Mouse (Mus musculus): ENCODE measurements around the gene Col26a1.
A peak's percentile ranks its signal among the peaks of the same experiment; 100 is the strongest.

Gene Col26a1

DNA sequence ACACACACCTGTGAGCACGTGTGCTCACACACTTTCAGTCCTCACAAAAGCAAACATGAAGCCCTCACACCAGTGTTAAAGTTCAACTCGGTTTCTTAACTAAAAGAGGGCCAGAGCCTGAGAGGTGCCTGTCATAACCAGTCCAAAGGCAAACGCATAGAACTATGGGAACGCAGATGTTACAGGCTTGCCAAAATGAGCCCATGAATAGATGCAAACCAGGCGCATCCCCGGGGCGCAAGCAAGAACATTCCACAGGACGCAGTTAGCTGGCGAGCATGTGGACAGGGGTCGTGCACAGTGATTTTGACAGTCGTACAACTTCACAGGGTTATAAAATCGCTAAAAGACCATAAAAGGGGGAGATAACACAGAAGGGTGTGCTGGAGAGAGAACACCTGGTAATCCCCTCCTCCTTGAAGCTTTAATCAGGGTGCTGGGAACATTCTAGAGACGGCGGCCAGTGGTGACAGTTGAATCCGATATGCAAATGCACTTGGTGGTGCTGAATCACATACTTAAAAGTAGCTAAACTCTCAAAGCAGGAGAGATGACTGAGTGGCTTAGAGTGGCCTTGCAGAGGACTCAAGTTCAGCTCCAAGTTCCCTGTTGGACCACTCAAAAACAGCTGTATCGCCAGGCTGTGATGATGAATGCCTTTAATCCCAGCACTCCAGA, 76.5 kb downstream of the Col26a1 start:
- no peak for DNase-seq (ENCODE audit: low spot score in 2 of 2)

DNA sequence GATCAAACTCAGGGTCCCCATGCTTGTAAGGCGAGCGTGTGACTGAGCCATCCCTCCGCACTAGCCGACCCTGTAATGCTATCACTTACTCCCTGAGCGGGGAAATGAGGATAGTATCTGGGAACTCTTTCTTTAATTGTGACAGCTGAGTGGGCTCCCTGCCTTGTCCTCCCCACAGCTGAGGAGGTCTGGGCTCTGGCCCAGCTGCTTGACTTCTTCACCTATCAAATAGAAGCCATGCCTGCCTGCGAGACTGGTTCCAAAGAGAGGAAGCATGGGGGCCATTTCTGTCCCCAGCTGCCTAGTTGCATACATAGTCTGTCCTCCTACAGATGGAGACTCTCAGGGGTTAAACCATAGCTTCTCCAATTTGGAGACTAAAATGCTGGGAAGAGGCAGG, 78.0 kb downstream of the Col26a1 start:
- DNase-seq (ENCODE audit: low spot score in 2 of 2): no peak

DNA sequence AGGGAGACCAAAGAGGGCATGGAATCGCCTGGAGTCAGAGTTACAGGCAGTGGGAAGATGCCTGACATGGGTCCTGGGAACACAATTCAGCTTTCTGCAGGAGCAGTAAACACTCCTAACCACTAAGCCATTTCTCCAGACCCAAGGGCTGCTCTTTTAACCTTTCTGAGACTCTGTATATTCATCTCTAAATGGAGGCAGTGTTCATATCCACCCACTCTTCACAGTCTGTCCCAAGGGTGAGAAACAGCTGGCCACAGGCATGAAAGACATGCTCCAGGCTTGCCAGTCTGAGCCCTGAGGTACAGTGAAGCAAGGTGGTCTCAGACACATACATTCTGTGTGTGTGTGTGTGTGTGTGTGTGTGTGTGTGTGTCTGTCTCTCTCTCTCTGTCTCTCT, 78.8 kb downstream of the Col26a1 start:
- no peak for DNase-seq (ENCODE audit: low spot score in 2 of 2)

DNA sequence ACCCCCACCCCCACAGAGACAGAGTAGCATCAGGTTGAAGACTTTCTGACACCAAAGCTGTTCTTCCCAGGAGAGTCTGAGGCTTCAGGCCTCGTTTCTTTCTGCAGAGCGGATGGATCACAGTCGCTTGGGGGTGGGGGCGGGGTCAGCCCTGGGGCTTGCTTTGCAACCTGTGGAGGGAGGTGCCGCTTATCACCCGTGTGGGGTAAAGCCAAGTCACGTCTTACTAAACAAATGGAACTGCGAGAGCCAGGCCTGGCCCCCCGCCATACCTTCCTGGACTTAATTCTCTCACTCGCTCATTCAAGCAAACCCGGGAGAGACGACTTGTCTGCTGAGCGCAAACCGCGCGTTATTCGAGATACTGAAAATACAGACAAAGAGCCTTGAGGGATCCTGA, 80.3 kb downstream of the Col26a1 start:
- DNase-seq (ENCODE audit: low spot score in 2 of 2): no peak

DNA sequence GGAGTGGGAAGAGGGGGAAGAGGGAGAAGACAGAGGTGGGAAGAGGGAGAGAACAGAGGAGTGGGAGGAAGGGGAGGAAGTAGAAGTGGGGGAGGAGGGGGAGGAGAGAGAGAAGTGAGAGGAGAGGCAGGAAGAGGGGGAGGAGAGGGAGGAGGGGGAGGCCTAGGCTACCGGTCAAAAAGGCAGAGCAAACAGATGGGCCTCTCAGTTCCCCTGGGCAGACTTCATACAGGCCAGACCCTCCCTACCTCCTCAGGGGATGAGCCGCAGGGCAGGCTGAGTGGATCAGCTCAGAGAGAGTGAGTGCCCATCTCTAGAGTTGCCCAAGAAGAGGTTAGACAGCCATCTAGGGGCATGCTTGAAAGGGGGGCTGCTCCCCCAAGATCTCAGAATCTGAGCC, 86.1 kb downstream of the Col26a1 start:
- DNase-seq (ENCODE audit: low spot score in 2 of 2): no peak

DNA sequence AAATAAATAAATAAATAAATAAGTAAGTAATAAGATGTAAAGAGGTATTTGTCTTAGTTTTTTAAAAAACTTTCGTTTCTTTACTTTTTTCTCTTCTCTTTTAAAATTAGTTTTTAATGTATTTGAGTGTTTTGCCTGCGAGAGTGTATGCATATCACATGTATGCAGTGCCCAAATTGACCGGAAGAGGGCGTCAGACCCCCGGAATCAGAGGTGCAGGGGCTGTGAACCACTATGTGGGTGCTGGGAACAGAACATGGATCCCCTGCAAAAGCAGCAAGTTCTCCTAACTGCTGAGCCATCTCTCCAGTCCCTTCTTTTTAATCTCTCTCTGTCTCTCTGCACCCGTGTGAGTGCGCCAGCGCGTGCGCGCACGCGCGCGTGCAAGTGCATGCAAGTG, 89.2 kb downstream of the Col26a1 start:
- DNase-seq (ENCODE audit: low spot score in 2 of 2): no peak

DNA sequence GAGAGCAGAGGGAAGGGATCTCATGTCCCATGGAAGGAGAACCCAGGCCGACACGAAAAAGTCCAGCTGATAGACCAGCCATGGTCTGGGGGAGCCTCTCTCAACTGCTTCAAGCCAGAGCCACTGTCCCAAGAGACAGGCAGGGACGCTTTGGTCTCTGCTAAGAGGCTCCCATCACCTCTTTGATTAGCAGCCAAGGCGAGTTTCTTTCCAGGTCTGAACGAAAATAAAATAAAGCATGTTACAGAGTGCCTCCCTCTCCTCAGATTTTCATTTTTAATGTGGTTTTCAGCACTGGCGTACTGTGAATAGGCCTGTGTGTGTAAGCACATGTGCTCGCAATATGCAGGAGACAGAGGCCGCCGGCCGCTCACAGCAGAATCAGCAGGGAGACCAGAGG, 90.5 kb downstream of the Col26a1 start:
- DNase-seq (ENCODE audit: low spot score in 2 of 2): no peak

DNA sequence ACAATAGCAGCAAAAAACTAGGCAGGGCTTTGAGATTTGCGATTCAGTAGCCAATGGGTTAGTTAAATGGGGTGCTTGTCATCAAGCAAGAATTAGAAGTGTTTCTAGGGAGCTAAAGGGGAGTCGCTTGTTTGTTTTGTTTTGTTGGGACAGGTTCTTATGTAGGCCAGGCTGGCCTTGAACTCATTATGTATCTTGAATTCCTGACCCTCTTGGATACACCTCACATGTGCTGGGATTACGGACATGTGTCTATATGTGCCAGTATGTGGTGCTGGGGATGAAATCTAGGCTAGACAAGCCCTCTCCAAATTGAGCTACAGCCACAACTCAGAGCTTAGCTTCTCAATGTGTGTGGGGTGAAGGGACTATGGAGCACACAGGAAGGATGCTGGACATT, 91.8 kb downstream of the Col26a1 start:
- no peak for DNase-seq (ENCODE audit: low spot score in 2 of 2)

DNA sequence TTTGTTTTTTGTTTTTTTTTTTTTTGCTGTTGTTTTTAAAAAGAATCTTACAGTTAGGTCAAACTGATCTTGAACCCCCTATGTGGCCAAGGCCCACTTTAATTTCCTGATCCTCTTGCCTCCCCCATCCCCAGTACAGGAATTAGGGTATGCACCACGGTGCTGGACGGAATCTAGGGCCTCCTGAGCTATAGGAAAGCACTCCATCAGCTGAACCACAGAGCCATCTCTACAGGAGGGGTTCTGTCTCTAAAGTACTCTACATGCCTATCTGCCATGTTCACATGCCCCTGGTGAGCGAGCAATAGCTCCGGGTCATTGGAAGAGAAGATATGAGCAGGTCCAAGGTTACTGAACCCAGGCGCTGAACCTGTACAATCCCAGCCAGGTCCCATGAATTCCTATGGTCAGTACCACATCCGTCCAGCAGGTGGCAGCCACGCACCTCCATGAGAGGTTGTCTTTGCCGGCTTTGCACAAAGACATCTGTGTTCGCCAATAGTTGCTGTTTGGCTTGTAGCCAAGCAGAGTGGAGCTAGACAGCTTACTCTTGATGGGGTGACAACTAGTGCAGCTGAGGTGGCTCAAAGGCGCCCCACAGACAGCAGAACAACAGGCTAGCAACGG, 92.3 kb downstream of the Col26a1 start:
- DNase-seq (ENCODE audit: low spot score in 2 of 2): peak; percentile 82 to 93

DNA sequence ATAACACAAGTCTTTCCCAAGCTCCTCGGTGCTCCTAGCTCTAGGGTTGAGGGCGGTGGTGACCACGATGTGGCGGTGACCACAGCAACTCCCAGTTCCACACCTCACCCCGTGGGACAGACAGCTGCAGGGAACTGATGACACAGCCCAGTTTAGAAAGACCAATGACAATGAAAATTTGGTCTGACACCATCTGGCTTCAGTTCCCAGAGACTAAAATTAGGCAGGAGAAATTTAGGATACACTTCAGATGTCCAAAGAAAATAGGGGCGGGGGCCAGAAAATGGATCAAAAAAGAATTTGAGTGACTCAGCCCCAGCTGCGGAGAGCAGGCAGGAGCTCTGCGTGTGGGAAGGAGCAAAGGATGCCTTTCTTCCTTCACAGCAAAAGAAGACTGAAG, 98.5 kb downstream of the Col26a1 start:
- DNase-seq (ENCODE audit: low spot score in 2 of 2): peak in 1 of 2 experiments; percentile 15

DNA sequence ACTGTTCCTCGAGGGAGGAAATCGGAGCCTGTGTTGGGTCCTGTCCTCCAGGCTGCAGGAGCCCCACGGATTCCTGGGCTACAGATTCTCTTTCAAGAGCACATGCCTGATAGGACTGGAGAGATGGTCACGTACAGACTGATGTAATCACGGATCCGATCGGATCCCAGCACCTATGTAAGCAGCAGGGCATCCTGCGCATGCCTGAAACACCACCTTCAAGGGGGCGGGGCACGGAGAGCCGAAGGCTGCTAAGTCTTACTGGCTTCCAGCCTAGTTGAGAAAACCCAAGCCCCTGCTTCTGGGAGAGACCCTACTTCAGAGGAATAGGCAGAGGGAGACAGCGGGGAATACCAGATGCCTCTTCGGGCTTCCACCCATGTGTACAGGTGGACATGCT, 100.4 kb downstream of the Col26a1 start:
- DNase-seq (ENCODE audit: low spot score in 2 of 2): no peak

DNA sequence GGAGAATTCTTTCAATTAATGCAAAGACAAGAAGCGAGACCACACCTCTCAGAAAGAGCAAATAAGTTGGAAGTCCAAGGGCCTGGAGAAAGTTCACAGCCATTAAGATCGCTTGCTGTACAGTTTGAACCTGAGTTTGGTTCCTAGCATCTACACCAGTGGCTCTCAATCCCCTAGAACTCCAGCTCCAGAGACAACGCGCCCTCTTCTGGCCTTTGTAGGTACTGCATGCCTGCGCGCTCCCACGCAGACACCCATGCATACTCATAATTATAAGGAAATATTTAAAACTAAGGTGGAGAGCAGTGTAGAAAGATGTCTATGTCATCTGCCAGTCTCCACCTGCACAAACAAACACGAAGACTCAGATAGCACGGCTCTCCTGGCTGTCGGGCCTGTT, 102.5 kb downstream of the Col26a1 start:
- DNase-seq (ENCODE audit: low spot score in 2 of 2): peak in 1 of 2 experiments; percentile 17

DNA sequence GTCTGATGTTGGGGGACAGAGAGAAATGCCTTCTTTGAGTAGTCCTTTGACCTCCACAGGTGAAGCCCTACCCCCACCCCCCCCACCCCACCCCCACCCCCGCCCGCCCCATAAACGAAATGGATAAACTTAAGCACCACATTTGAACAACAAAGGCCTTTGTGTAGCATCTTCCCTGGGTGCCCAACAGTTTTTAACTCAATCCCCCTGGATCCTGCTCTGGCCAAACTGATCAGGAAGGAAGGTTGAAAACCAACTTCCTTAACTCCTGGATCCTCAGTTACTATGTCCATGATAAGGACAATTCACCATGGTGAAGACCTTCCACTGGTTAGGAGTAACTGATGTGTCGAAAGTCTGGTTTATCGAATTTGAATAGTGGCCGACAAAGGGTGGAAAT, 103.1 kb downstream of the Col26a1 start:
- DNase-seq (ENCODE audit: low spot score in 2 of 2): no peak

DNA sequence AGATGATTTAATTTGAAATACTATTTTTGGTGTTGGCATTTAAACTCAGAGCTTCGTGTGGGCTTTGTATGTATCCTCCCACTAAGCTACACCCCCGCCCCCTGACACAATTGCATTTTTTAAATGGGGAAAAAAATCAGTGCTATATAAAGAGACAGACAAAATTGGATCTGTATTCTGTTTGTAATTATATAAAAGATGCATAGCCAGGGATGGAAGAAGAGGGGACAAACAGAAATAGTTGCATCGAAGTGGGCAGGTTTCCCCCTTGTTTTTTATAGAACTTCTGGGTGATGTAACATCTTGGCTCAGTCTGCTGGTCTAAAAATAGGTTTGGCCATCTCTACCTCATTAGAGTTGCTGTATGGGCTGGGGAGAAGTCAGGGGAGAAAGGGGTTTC, 107.5 kb downstream of the Col26a1 start:
- no peak for DNase-seq (ENCODE audit: low spot score in 2 of 2)

DNA sequence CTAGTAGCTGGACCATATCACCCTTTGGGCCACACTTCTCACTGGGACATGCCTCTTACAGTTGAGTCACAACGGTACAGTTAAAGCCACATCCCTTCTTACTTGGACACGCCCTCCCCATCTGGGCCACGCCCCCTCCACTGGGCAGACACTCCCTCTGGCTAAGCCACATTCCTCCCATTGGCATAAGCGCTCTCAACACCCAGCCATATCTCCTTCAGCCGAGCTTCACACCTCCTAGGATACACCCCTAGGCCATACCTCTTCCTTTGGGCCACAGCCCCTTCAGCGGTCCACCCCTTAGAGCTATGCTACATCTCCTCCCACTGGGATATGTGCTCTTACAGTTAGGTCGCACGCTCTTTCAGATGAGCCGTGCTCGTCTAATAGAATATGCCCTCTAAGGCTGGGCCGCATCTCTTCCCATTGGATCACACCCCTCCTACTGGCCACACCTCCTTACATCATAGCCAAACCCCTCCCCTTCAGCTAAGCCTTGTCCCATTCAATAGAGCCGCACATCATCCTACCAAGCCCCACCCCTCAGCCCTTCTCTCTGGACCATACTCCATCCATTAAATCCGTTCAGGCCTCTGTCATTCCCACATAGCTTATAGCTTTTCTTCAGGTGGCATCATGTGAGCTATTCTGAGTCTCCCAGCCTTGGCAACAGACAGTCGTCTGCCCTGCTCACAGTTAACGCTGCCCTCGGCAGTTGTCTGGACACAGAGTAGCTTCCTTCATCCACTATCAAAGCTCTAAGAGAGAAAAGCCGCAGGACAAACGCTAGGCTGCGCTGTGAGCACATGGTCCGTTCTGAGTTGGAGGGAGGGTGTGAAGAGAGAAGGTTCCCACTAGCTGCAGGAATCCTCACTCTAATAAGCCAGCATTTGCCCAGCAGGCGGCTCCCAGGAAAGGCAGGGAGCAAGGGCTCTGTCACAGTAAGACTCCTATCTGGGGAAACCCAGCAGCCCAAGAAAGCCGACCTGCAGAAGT, 109.7 kb downstream of the Col26a1 start:
- no peak for DNase-seq (ENCODE audit: low spot score in 2 of 2)

DNA sequence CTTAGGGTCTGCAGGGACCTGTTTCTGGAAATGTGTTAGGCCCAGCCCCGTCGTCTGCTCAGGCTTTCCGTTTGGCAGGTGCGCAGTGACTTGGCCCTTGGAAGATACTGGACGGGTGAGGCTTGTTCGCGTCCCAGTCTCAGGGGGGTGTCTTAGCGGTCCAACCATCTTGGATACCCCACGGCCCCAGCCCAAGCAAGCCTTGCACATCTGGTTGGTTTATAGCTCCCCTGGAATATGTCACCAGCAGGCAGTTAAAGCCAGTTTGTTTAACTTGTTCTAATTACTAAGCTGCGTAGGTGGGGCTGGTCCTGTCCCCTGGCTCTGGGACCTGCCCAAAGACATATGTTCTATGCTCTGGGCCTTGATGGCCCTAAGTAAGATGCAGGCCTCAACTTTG, 111.9 kb downstream of the Col26a1 start:
- no peak for DNase-seq (ENCODE audit: low spot score in 2 of 2)

DNA sequence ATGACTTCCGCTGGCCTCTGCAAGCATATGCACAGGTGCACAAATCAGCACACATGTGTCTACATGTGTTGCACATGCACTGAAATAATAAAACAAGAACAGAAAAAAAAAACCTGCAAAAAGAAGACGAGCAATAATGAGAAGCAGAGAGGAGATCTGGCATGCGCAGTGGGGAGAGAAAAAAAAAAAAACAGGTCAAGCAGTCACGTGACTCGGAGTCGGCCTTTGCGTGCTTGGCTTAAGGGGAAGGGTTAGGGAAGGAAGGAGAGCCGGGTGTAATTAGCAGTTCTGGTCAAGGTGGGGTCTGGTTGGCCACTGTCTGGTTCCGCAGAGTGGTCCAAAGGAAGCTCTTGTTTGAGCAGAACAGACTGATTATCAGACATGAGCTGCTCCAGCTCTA, 115.7 kb downstream of the Col26a1 start:
- no peak for DNase-seq (ENCODE audit: low spot score in 2 of 2)

DNA sequence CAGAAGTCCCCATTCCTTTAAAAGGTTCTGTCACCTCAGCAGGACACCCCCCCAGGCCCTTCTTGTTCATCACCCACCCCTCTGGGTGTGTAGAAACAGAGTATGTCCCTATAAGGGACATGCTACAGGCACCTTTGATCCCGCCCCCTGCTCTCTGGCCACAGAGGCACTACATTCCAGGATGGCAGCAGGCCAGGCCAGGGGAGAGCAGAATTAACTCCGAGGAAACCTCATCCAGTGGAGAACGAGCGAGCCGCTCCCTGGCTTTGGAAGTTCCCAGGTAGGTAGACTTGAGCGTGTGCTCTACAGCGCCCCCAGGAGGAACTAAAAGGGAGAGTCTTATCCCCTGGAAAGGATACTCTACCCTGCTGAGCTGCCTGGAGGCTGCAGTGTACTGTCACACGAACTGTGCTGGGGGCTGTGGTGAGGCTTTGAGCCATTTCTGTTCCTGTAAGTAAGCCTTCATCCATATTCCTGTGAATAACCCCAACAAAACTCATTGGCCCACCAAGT, 118.8 kb downstream of the Col26a1 start:
- DNase-seq (ENCODE audit: low spot score in 2 of 2): no peak

DNA sequence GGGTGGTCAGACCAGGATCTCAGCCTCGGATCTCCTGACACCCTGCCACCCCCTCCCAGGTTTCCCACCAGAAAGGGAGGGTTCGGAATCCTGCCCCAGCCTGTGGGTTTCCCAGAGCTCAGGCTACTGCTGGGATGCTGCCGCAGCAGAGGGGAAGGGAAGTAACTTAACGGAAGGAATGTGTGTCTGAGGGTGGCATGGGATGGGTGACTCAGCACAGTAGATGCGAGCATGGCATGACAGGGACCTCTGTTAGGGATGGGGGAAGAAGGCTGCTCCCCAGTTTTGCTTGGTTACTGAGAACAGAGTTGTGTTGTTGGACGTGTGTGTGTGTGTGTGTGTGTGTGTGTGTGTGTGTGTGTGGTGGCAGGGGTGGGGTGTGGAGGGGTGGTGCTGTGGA, 122.7 kb downstream of the Col26a1 start:
- no peak for DNase-seq (ENCODE audit: low spot score in 2 of 2)

DNA sequence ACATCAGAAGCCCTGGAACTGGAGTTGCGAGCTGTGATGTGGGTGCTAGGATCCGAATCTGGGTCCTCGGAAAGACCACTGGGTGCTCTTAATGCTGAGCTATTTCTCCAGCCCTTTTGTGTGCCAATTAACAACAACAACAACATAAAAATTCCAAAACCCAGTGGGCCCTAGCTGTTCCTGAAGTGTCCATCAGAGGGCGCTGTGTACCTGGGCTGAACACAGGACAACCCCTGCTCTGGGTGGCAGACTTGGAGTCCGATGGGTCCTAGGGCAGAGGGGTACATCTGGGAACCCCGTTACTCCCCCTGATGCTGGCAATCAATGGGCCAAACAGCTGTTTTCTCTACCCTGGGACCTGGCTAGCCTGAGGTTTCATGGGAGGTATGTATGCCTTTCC, 123.2 kb downstream of the Col26a1 start:
- DNase-seq (ENCODE audit: low spot score in 2 of 2): no peak

DNA sequence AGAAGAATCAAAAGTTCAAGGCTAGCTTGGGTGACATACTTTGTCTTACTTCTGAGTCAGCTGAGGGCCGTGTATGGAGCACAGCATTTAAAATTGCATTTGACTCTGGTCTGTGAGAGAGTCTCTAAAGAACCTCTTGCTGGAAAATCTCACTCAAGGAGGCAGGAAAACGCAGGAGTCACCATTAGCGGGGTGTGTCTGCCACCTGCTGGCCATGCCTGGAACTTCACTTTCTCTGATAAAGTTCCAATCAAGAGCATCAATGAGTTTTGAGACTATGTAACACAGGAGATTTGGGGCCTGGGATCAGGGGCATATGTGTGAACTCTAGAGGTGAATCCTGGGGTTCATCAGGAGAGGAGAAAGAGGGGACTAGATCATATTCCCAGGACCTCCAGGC, 127.3 kb downstream of the Col26a1 start:
- peak; percentile 37 to 84 for DNase-seq (ENCODE audit: low spot score in 2 of 2)

DNA sequence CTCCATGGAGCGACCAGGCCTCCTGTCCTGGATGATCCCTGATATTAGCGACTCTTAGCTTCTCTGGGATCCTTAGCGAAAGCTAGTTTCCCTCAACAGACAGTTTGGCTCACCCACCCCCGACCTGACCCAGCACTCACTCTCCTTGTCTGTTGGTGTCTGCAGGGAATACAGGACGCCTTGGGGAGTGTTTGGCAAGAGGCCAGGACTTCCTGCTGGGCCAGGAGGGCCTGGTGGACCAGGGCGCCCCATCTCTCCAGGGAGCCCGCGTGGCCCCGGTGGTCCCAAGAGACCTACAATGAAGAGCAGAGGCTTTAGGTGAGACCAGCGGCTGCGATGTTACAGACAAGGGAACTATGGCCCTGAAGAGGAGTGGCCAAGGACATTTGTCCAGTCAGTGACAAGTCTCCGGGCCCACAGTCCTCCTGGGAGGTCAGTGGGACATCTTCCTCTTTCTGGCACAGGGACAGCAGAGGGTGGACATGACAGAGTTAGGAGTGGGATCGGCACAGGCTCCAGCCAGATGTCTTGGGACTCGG, 128.9 kb downstream of the Col26a1 start:
- DNase-seq (ENCODE audit: low spot score in 2 of 2): no peak
